Mouse (Mus musculus): ENCODE results near the gene Rapgef2.

- TF ChIP-seq POLR2A (IDR thresholded peaks at IDR 0.05; ENCODE audit: borderline replicate concordance, control insufficient read depth, low read depth, low read length) (no peak), CTCF (IDR thresholded peaks at IDR 0.05; ENCODE audit: control insufficient read depth, insufficient read depth, low read length) (no peak)
Measured at GRCm38 (mm10) chr3:79025983-79026382, 260.3 kb downstream of the Rapgef2 start.
